Mouse (Mus musculus): Measurements from ENCODE around the gene Arhgef18. TPM values are rescaled to one million over a fixed set of nuclear protein-coding genes. Genes with fewer than 3 reads are reported as not detected.

Gene Arhgef18
- polyA plus RNA-seq, 1 experiment from 2014 or later = 10.2 TPM

DNA sequence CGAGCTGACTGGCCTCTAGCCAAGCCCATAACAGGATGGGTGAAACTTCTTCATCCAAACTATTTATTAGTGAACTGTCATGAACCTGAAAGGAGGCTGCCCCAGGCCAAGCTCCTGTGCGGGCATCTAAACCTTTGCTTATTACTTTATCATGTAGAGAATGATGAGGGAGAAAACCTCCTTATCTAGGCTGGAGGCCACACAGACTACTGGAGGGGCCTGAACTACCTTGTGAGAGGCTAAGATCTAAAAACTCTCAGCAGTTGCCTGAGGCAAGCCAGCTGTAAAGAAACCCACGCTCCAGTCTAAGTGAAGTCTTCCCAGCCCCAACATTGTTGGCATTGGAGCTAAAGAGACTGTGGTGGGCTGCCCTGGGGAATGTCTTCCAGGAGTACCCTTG, 14.6 kb downstream of the Arhgef18 start:
- 82% methylated on average over 3 of the region's 3 CpGs for WGBS
- Histone ChIP-seq H3K36me3 (no peaks in the 10 kb centered on the region), H3K9ac (no peak overlapping the region), H3K4me1 (peaks cover 5% of the 10 kb centered on the region; the same call in 1 of the 2 replicates), H3K4me3 (replicated peaks) (no peak overlapping the region), H3K27me3 (replicated peaks) (no peaks in the 10 kb centered on the region), H3K27ac (no peak overlapping the region), H3K4me2 (no peak overlapping the region), H3K9me3 (no peaks in the 10 kb centered on the region)
- ATAC-seq (ENCODE audit: insufficient read depth, low FRiP score, low read depth) = no peak

DNA sequence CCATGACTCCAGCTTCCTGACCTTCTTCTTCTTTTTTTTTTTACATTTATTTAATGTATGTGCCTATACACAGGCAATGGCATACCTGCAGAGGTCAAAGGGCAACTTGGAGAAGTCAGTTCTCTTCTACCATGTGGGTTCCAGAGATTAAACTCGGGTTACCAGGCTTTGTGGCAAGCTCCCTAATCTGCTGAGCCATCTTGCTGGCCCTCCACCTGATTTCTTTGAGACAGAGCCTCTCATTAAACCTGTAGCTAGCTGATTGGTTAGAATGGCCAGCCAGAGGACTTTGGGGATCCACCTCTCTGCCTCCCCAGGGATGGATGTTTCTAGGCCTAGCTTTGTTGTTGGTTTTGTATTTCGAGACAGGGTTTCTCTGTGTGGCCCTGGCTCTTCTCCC, 18.3 kb downstream of the Arhgef18 start:
- Histone ChIP-seq H3K4me1 (peaks cover 7% of the 10 kb centered on the region; the same call in 1 of the 2 replicates), H3K4me2 (no peak overlapping the region), H3K27me3 (replicated peaks) (no peaks in the 10 kb centered on the region), H3K4me3 (replicated peaks) (no peak overlapping the region), H3K9ac (no peak overlapping the region), H3K27ac (peak overlapping the region; percentile 69; the same call in 1 of the 2 replicates), H3K9me3 (no peaks in the 10 kb centered on the region), H3K36me3 (no peaks in the 10 kb centered on the region)
- no peak for ATAC-seq (ENCODE audit: insufficient read depth, low FRiP score, low read depth)
- WGBS = 74% methylated on average over 2 of the region's 2 CpGs

DNA sequence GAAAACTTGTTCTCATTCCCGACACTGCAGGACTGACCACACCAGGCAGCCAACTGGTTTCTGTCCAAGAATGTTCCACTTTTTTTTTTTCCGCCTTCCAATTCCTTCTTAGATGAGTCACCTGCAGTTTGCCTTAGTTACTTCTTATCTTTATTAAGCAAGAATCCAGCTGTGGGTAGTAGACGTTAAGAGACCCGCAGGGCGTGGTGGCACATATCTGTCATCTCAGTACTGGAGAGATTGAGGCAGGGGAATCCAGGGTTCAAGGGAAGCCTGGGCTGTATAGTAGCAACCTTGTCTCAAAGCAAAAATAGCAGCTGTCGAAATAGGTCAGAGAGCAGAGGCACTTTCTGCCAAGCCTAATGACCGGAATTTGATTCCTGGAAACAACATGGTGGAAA, 19.1 kb downstream of the Arhgef18 start:
- Histone ChIP-seq H3K27ac (no peak overlapping the region; the same call in 1 of the 2 replicates), H3K4me1 (peaks cover 7% of the 10 kb centered on the region; the same call in 1 of the 2 replicates), H3K9ac (no peak overlapping the region), H3K4me2 (no peak overlapping the region), H3K4me3 (replicated peaks) (no peak overlapping the region), H3K9me3 (no peaks in the 10 kb centered on the region), H3K27me3 (replicated peaks) (no peaks in the 10 kb centered on the region), H3K36me3 (no peaks in the 10 kb centered on the region)
- ATAC-seq (ENCODE audit: insufficient read depth, low FRiP score, low read depth) = peak; percentile 81
- WGBS = 57% methylated on average over 7 of the region's 7 CpGs

DNA sequence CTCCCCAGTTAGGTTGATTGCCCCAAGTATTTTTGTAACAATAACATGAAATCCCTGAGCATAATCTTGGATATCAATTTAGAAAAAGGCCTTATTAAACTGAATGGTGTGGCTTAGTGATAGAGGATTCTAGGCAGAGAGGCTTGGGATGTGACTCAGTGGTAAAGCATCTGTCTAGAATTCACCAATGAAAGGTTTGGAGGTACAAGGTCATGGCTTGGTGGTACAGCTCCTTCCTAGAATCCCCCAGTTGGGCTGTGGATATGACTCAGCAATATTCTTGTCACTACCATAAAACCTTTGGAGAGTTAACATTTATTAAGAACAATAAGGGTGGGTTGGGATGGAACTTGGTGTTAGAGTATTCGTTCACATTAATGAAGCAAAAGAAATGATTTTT, 20.0 kb downstream of the Arhgef18 start:
- 97% methylated on average over 1 of the region's 1 CpGs for WGBS
- Histone ChIP-seq H3K4me1 (peaks cover 7% of the 10 kb centered on the region; the same call in 1 of the 2 replicates), H3K36me3 (no peaks in the 10 kb centered on the region), H3K4me2 (no peak overlapping the region), H3K9ac (no peak overlapping the region), H3K4me3 (replicated peaks) (no peak overlapping the region), H3K27me3 (replicated peaks) (no peaks in the 10 kb centered on the region), H3K9me3 (no peaks in the 10 kb centered on the region), H3K27ac (no peak overlapping the region)
- ATAC-seq (ENCODE audit: insufficient read depth, low FRiP score, low read depth) = no peak

DNA sequence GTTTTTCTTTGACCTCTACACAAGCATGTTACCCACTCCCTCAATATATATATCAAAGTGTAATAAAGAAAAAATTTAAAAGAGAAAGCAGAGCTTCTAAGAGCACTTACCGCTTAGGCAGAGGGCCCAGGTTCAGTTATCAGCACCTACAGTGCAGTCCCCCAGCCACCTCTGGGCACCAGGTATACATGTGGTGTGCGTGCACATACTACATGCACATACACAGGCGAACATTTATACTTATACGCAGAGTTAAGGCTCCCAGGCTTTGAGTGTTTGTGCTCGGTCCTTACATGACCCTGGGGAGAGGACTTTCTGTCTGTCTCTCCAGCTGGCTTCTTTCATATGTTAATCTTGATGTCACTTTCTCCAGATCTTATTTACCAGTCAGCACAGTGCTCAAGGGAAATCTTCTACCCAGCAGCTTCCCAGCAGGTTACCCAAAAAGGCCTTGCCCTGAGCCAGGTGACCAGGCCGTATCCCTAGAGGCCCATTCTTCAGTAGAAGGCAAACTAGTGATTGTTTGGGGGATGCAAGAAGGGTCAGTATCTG, 21.9 kb downstream of the Arhgef18 start:
- WGBS = 68% methylated on average over 6 of the region's 6 CpGs
- Histone ChIP-seq H3K27me3 (replicated peaks) (no peaks in the 10 kb centered on the region), H3K9ac (no peak overlapping the region), H3K4me2 (no peak overlapping the region), H3K9me3 (no peaks in the 10 kb centered on the region), H3K36me3 (no peaks in the 10 kb centered on the region), H3K4me1 (peaks cover 6% of the 10 kb centered on the region; the same call in 1 of the 2 replicates), H3K27ac (no peak overlapping the region), H3K4me3 (replicated peaks) (no peak overlapping the region)
- ATAC-seq (ENCODE audit: insufficient read depth, low FRiP score, low read depth) = no peak

DNA sequence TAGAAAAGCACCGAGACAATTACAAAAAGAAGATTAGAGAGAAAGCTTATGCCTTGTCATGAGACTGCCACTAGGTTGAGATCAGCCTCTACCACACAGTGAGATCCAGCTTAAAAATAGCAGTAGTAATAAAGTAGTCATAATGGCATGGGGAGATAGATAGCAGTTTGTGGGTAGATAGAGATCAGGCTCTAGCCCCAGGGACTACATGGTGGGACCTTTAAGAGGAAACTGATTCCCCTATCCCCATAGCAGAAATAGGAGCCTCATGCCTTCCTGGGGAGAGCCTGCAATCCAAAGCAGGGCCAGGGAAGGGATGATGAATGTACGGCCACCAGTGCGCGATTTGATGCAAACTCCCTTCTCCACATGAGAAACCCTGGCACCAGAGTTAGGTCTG, 22.5 kb downstream of the Arhgef18 start:
- ATAC-seq (ENCODE audit: insufficient read depth, low FRiP score, low read depth) = no peak
- WGBS = 69% methylated on average over 4 of the region's 4 CpGs
- Histone ChIP-seq H3K36me3 (no peaks in the 10 kb centered on the region), H3K27me3 (replicated peaks) (no peaks in the 10 kb centered on the region), H3K4me1 (peaks cover 6% of the 10 kb centered on the region; the same call in 1 of the 2 replicates), H3K27ac (no peak overlapping the region), H3K9me3 (no peaks in the 10 kb centered on the region), H3K9ac (no peak overlapping the region), H3K4me2 (no peak overlapping the region), H3K4me3 (replicated peaks) (no peak overlapping the region)

DNA sequence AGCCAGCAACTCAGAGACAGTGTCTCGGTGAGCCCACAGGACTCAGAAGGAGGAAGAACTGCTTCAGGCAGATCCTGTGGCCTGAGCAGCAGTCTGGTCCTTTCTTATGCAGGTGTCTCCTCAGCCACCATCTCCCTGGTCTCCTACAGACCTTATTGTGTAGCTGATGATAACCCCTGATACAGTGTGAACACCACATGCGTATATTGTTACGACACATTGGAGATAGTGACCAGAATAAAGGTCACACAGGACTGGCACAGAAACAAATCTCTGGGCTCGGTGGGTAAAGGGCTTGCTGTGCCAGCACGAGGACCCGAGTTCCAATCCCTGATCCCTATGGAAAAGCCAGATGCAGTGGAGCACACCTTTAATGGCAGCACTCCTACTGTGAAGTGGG, 22.9 kb downstream of the Arhgef18 start:
- peaks cover 6% of the 10 kb centered on the region; the same call in 1 of the 2 replicates for H3K4me1 ChIP-seq
- no peaks in the 10 kb centered on the region for H3K9me3 ChIP-seq
- ATAC-seq (ENCODE audit: insufficient read depth, low FRiP score, low read depth) = no peak
- 83% methylated on average over 6 of the region's 6 CpGs for WGBS
- H3K27me3 ChIP-seq (replicated peaks) = no peaks in the 10 kb centered on the region
- no peaks in the 10 kb centered on the region for H3K36me3 ChIP-seq
- H3K9ac ChIP-seq = no peak overlapping the region
- H3K27ac ChIP-seq = no peak overlapping the region
- no peak overlapping the region for H3K4me3 ChIP-seq (replicated peaks)
- no peak overlapping the region for H3K4me2 ChIP-seq

DNA sequence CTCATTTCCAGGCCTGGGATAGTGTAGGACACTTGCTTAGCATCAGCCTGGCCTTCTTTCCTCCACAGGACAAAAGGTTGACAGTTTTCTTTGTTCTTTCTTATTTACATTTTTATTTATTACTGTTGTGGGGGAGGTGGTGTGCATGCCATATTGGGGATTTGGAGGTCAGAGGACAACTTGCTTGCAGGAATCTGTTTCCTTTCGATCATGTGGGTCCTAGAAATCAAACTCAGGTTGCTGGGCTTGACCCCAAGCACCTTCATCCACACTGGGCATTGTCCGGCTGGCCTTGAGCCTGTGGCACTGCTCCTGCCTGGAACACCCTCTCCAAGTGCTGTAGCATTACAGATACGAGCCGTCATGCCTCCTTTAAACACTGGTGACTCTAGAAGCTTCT, 24.0 kb downstream of the Arhgef18 start:
- H3K9me3 ChIP-seq = no peaks in the 10 kb centered on the region
- WGBS = 60% methylated on average over 4 of the region's 4 CpGs
- H3K27ac ChIP-seq = no peak overlapping the region
- no peak overlapping the region for H3K4me3 ChIP-seq (replicated peaks)
- no peak for ATAC-seq (ENCODE audit: insufficient read depth, low FRiP score, low read depth)
- H3K36me3 ChIP-seq = no peaks in the 10 kb centered on the region
- H3K4me2 ChIP-seq = no peak overlapping the region
- H3K27me3 ChIP-seq (replicated peaks) = no peaks in the 10 kb centered on the region
- H3K9ac ChIP-seq = no peak overlapping the region
- 0 out of 2 replicates have a peak, but pooled peaks cover 6% of the 10 kb centered on the region for H3K4me1 ChIP-seq

DNA sequence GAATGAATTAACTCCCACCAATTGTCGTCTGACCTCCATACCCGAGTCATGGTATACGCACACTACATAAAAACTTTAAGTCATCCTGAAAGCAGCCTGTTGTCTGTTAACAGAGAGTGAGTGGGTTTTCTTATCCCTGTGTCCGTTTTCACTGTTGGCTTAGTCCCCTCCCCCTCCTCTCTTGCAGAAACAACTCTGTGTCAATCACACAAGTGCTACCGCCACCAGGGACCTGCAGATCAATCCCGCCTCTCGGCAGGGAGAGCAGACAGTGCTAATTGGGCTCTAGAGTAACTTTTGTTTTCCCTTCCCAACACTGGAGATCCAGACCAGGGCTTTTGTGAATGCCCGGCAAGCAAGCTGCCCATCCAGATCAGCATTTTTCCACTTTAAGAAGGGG, 24.6 kb downstream of the Arhgef18 start:
- H3K9ac ChIP-seq = no peak overlapping the region
- ATAC-seq (ENCODE audit: insufficient read depth, low FRiP score, low read depth) = no peak
- no peak overlapping the region for H3K27ac ChIP-seq
- no peaks in the 10 kb centered on the region for H3K9me3 ChIP-seq
- no peak overlapping the region for H3K4me2 ChIP-seq
- WGBS = 29% methylated on average over 8 of the region's 8 CpGs
- no peaks in the 10 kb centered on the region for H3K27me3 ChIP-seq (replicated peaks)
- no peaks in the 10 kb centered on the region for H3K36me3 ChIP-seq
- H3K4me1 ChIP-seq = 0 out of 2 replicates have a peak, but pooled peaks cover 6% of the 10 kb centered on the region
- no peak overlapping the region for H3K4me3 ChIP-seq (replicated peaks)

DNA sequence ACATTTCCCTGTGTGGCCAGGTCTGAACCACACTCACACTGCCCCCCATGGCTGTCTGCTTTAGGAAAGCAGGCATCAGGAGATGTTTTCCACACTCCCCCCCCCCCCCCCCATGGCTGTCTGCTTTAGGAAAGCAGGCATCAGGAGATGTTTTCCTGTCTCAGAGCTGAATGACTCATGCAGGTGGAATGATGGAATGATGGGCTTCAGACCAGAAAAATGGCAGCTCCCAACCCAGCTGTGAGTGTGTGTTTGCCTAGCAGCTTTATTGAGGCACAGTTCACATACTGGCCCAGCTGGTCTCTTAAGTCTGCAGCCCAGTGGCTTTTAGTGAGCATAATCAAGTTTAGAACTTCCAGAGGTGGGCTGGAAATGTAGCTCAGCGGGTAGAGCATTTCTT, 25.3 kb downstream of the Arhgef18 start:
- Histone ChIP-seq H3K4me3 (replicated peaks) (no peak overlapping the region), H3K4me1 (0 out of 2 replicates have a peak, but pooled peaks cover 6% of the 10 kb centered on the region), H3K9me3 (no peaks in the 10 kb centered on the region), H3K36me3 (no peaks in the 10 kb centered on the region), H3K27me3 (replicated peaks) (no peaks in the 10 kb centered on the region), H3K27ac (no peak overlapping the region), H3K4me2 (no peak overlapping the region), H3K9ac (no peak overlapping the region)
- 75% methylated on average over 1 of the region's 1 CpGs for WGBS
- no peak for ATAC-seq (ENCODE audit: insufficient read depth, low FRiP score, low read depth)

DNA sequence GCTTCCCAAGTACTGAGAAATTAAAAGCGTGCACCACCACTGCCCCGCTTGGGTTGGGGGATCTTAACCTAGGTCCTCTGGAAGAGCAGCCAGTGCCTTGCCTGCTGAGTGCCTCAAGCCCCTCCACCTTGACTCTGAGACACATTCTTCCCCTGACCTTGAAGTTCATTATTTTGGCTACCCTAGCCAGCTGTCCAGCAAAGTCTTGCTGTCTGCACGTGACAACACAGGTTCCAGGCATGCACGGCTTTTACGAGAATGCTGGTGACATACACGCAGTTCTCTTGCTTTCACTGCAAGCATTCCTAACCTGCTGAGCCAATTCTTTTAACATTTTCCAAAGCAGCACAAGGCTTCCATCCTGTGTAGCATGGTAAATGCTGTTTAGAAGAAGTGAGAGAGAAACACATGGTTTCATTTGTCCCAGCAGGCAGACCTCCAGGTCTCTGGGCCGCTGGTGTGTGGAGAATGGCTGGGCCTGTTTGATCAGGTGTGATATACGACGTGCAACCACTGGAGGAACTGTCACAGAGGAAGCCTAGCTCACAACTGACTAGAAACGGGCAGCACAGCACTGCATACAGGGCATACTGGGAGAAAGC, 27.4 kb downstream of the Arhgef18 start:
- no peak for ATAC-seq (ENCODE audit: insufficient read depth, low FRiP score, low read depth)
- H3K27ac ChIP-seq = no peak overlapping the region
- no peak overlapping the region for H3K9ac ChIP-seq
- no peaks in the 10 kb centered on the region for H3K27me3 ChIP-seq (replicated peaks)
- H3K9me3 ChIP-seq = no peaks in the 10 kb centered on the region
- no peak overlapping the region for H3K4me2 ChIP-seq
- no peak overlapping the region for H3K4me3 ChIP-seq (replicated peaks)
- H3K36me3 ChIP-seq = no peaks in the 10 kb centered on the region
- 0 out of 2 replicates have a peak, but pooled peaks cover 8% of the 10 kb centered on the region for H3K4me1 ChIP-seq
- 68% methylated on average over 10 of the region's 10 CpGs for WGBS

DNA sequence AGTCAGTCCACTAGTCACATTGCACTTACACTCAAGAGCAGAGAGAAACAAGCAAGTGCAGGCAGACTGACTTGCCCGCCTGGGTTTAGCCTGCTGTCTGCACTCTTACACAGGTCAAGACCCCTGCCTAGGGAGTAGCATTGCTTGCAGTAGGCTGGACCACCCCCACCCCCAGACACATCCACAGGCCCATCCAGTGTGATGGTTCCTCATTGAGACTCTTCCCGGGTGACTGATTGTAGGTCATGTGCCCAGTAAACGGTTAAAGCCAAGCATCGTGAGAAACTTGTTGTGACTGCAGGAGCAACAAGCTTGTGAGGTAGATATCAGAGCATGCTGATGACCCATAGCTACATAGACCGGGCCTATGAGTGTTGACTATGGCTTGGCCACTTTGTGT, 28.7 kb downstream of the Arhgef18 start:
- no peak for ATAC-seq (ENCODE audit: insufficient read depth, low FRiP score, low read depth)
- Histone ChIP-seq H3K27me3 (replicated peaks) (no peaks in the 10 kb centered on the region), H3K36me3 (no peaks in the 10 kb centered on the region), H3K4me3 (replicated peaks) (no peak overlapping the region), H3K27ac (no peak overlapping the region), H3K4me1 (0 out of 2 replicates have a peak, but pooled peaks cover 8% of the 10 kb centered on the region), H3K9me3 (no peaks in the 10 kb centered on the region), H3K4me2 (no peak overlapping the region), H3K9ac (no peak overlapping the region)
- 86% methylated on average over 5 of the region's 5 CpGs for WGBS

Data from stomach, embryonic 15.5 days (tissue).